Mouse (Mus musculus): Measurements from ENCODE around the gene A2ml1. TPM values are rescaled to one million over a fixed set of nuclear protein-coding genes. Genes with fewer than 3 reads are reported as not detected.

A2ml1 gene
- not detected in 2 replicates for polyA plus RNA-seq (2012; rRNA removed)

GRCm38 (mm10) chr6:128581508-128581907, at the start of gene A2ml1:
Gene A2ml1 (minus strand): TSS chr6:128581608.

GRCm38 (mm10) chr6:128623433-128623832, 42.0 kb upstream of the A2ml1 start, which contains the start of gene Klrb1a:
Gene Klrb1a (minus strand): TSS chr6:128623533.

GRCm38 (mm10) chr6:128526601-128527000, 54.8 kb downstream of the A2ml1 start, which contains the start of gene Pzp:
Gene Pzp (minus strand): TSS chr6:128526720.

Other genes with a start within 250 kb of the A2ml1 start
- 2.4 and 2.6 TPM in 2 replicates for gene Tulp3, start 225.8 kb downstream of the A2ml1 start, polyA plus RNA-seq (2012; rRNA removed)
- gene Rhno1, start 218.7 kb downstream of the A2ml1 start, polyA plus RNA-seq (2012; rRNA removed) = 6.5 and 7.6 TPM in 2 replicates
- 4.8 and 5.2 TPM in 2 replicates for gene Foxm1, start 218.6 kb downstream of the A2ml1 start, polyA plus RNA-seq (2012; rRNA removed)
- 0.10 TPM in 1 of 2 replicates, not detected in the other for gene Tex52, start 206.2 kb downstream of the A2ml1 start, polyA plus RNA-seq (2012; rRNA removed)
- not detected in 2 replicates for gene Gm44596, start 206.1 kb downstream of the A2ml1 start, polyA plus RNA-seq (2012; rRNA removed)
- 0.60 and 1.5 TPM in 2 replicates for gene Nrip2, start 182.3 kb downstream of the A2ml1 start, polyA plus RNA-seq (2012; rRNA removed)
- gene Itfg2, start 156.7 kb downstream of the A2ml1 start, polyA plus RNA-seq (2012; rRNA removed) = 15.3 and 18.5 TPM in 2 replicates
- 59.7 and 151 TPM in 2 replicates for gene Fkbp4, start 142.9 kb downstream of the A2ml1 start, polyA plus RNA-seq (2012; rRNA removed)
- gene Pzp, start 54.9 kb downstream of the A2ml1 start, polyA plus RNA-seq (2012; rRNA removed) = 0.10 TPM in 1 of 2 replicates, not detected in the other
- 0.10 TPM in 1 of 2 replicates, not detected in the other for gene Klrb1a, start 41.9 kb upstream of the A2ml1 start, polyA plus RNA-seq (2012; rRNA removed)
- gene Clec2h, start 80.8 kb upstream of the A2ml1 start, polyA plus RNA-seq (2012; rRNA removed) = 0.04 TPM in 1 of 2 replicates, not detected in the other
- not detected in 2 replicates for gene Klrb1, start 141.5 kb upstream of the A2ml1 start, polyA plus RNA-seq (2012; rRNA removed)
- 0.05 and 0.15 TPM in 2 replicates for gene Klrb1c, start 207.6 kb upstream of the A2ml1 start, polyA plus RNA-seq (2012; rRNA removed)
- not detected in 2 replicates for gene Gm44511, start 244.7 kb upstream of the A2ml1 start, polyA plus RNA-seq (2012; rRNA removed)
- 0.05 TPM in 1 of 2 replicates, not detected in the other for gene Klrb1b, start 244.7 kb upstream of the A2ml1 start, polyA plus RNA-seq (2012; rRNA removed)